Mouse (Mus musculus) limb, embryonic 14.5 days (tissue): ENCODE measurements around the gene Birc5. TPM values are rescaled to one million over a fixed set of nuclear protein-coding genes. Genes with fewer than 3 reads are reported as not detected.

Experiments
- ATAC-seq: fragments of 200-750 bp; cut with Nextera tagmentation; 2 replicates; pipeline ENCODE4 v1.8.0; 2017; ENCODE audit warnings: low read depth, moderate number of reproducible peaks, moderate TSS enrichment; ENCODE audit not compliant: low FRiP score
- DNase-seq: peaks from one replicate; pipeline ENCODE4 v3.0.0-alpha.2; 2015; ENCODE audit warnings: low spot score
- H3K27ac ChIP-seq: fragments of 300-500 bp; sonication (generic); replicated peaks from 2 replicates; pipeline ENCODE4 v1.5.1; 2014; ENCODE audit warnings: low read depth, mild to moderate bottlenecking, low read length, moderate library complexity, mixed read lengths
- H3K27me3 ChIP-seq: fragments of 300-500 bp; sonication (generic); 2 replicates; pipeline ENCODE4 v1.6.1; 2014; ENCODE audit warnings: low read length, mixed read lengths; ENCODE audit not compliant: control insufficient read depth, insufficient read depth
- H3K36me3 ChIP-seq: fragments of 300-500 bp; sonication (generic); 2 replicates; pipeline ENCODE4 v1.6.1; 2014; ENCODE audit warnings: mild to moderate bottlenecking, low read length, moderate library complexity, mixed read lengths; ENCODE audit not compliant: control insufficient read depth, insufficient read depth
- H3K4me1 ChIP-seq: fragments of 300-500 bp; sonication (generic); 2 replicates; pipeline ENCODE4 v1.6.1; 2014; ENCODE audit warnings: antibody characterized with exemption, low read length, mixed read lengths; ENCODE audit not compliant: control insufficient read depth, insufficient read depth
- H3K4me2 ChIP-seq: fragments of 300-500 bp; sonication (generic); replicated peaks from 2 replicates; pipeline ENCODE4 v1.6.1; 2014; ENCODE audit warnings: low read depth, mild to moderate bottlenecking, low read length, moderate library complexity; ENCODE audit not compliant: severe bottlenecking
- H3K4me3 ChIP-seq: fragments of 300-500 bp; sonication (generic); replicated peaks from 2 replicates; pipeline ENCODE4 v1.5.1; 2014; ENCODE audit warnings: low read length
- H3K9ac ChIP-seq: fragments of 300-500 bp; sonication (generic); 2 replicates; pipeline ENCODE4 v1.6.1; 2014; ENCODE audit warnings: mild to moderate bottlenecking, low read depth, low read length, moderate library complexity; ENCODE audit not compliant: severe bottlenecking
- H3K9me3 ChIP-seq: fragments of 300-500 bp; sonication (generic); 2 replicates; pipeline ENCODE4 v1.6.1; 2016; ENCODE audit warnings: low read length; ENCODE audit not compliant: control insufficient read depth
- POLR2A ChIP-seq: fragments of 200-500 bp; IDR thresholded peaks from 2 replicates; pipeline ENCODE4 v1.8.0; 2012; ENCODE audit warnings: inconsistent platforms, mild to moderate bottlenecking, moderate library complexity, borderline replicate concordance; ENCODE audit not compliant: insufficient read depth, insufficient read length; ENCODE audit errors: extremely low read depth
- WGBS: fragments of 180-500 bp; shearing (Covaris S2); extraction: QIAGEN DNeasy Blood & Tissue Kit; methylation state at CpG from one replicate; pipeline ENCODE4 v1.1.7; 2014; 5-methylcytosine and 5-hydroxymethylcytosine counted together
- polyA plus RNA-seq, 2 experiments: library from polyadenylated mRNA; depleted of rRNA in 1 of 2; stranded (reverse) in 1 of 2; unstranded in 1 of 2; fragments of >200 nt; fragmentation: Nextera tagmentation in 1 of 2; extraction: Ambion mirVana in 1 of 2; gene quantifications; 2 replicates each; pipeline versions ENCODE4 v1.2.1 to v1.2.3; 2012 to 2014

The Birc5 gene
- polyA plus RNA-seq, 2 experiments = 138 to 267 TPM

- Histone ChIP-seq H3K36me3 (no peaks in the 10 kb centered on the region), H3K4me1 (no peaks in the 10 kb centered on the region), H3K4me3 (no peak overlapping the region), H3K27me3 (no peaks in the 10 kb centered on the region), H3K9me3 (no peaks in the 10 kb centered on the region), H3K4me2 (no peak overlapping the region), H3K27ac (no peak overlapping the region), H3K9ac (no peak overlapping the region)
- DNase-seq (no peak), ATAC-seq (no peak)
- 88% methylated on average over 1 of the region's 1 CpGs for WGBS
- TF ChIP-seq POLR2A = no peak
Measured at GRCm38 (mm10) chr11:117839021-117839420, 10.0 kb upstream of the Birc5 start.

GRCm38 (mm10) chr11:117840910-117841309 is 8.1 kb upstream of the Birc5 start:
- H3K9me3 ChIP-seq = no peaks in the 10 kb centered on the region
- no peaks in the 10 kb centered on the region for H3K36me3 ChIP-seq
- no peak overlapping the region for H3K4me3 ChIP-seq
- no peak overlapping the region for H3K9ac ChIP-seq
- no peaks in the 10 kb centered on the region for H3K4me1 ChIP-seq
- H3K27me3 ChIP-seq = no peaks in the 10 kb centered on the region
- no peak for DNase-seq
- no peak for ATAC-seq
- WGBS = 48% methylated on average over 1 of the region's 1 CpGs
- H3K27ac ChIP-seq = no peak overlapping the region
- no peak overlapping the region for H3K4me2 ChIP-seq
- no peak for TF ChIP-seq POLR2A

GRCm38 (mm10) chr11:117843434-117843833 is 5.6 kb upstream of the Birc5 start:
- 80% methylated on average over 2 of the region's 2 CpGs for WGBS
- DNase-seq (no peak), ATAC-seq (no peak)
- H3K27ac ChIP-seq = no peak overlapping the region
- no peaks in the 10 kb centered on the region for H3K9me3 ChIP-seq
- H3K36me3 ChIP-seq = no peaks in the 10 kb centered on the region
- TF ChIP-seq POLR2A = no peak
- H3K27me3 ChIP-seq = no peaks in the 10 kb centered on the region
- no peak overlapping the region for H3K4me3 ChIP-seq
- no peak overlapping the region for H3K4me2 ChIP-seq
- peaks cover 8% of the 10 kb centered on the region; the same call in 1 of the 2 replicates for H3K4me1 ChIP-seq
- H3K9ac ChIP-seq = no peak overlapping the region

GRCm38 (mm10) chr11:117844997-117845396 is 4.1 kb upstream of the Birc5 start:
- H3K9me3 ChIP-seq = no peaks in the 10 kb centered on the region
- H3K4me3 ChIP-seq = no peak overlapping the region
- ATAC-seq (no peak), DNase-seq (no peak)
- no peak for TF ChIP-seq POLR2A
- no peak overlapping the region for H3K4me2 ChIP-seq
- no peak overlapping the region for H3K9ac ChIP-seq
- no peaks in the 10 kb centered on the region for H3K27me3 ChIP-seq
- H3K36me3 ChIP-seq = no peaks in the 10 kb centered on the region
- peaks cover 14% of the 10 kb centered on the region; the same call in 1 of the 2 replicates for H3K4me1 ChIP-seq
- 62% methylated on average over 2 of the region's 2 CpGs for WGBS
- no peak overlapping the region for H3K27ac ChIP-seq

- 82% methylated on average over 2 of the region's 2 CpGs for WGBS
- H3K27ac ChIP-seq = no peak overlapping the region
- no peak overlapping the region for H3K4me3 ChIP-seq
- no peaks in the 10 kb centered on the region for H3K27me3 ChIP-seq
- TF ChIP-seq POLR2A = no peak
- DNase-seq (no peak), ATAC-seq (no peak)
- H3K36me3 ChIP-seq = no peaks in the 10 kb centered on the region; the same call in 1 of the 2 replicates
- no peaks in the 10 kb centered on the region for H3K9me3 ChIP-seq
- no peak overlapping the region for H3K4me2 ChIP-seq
- no peak overlapping the region for H3K9ac ChIP-seq
- H3K4me1 ChIP-seq = peaks cover 20% of the 10 kb centered on the region
Measured at GRCm38 (mm10) chr11:117845651-117846050, 3.4 kb upstream of the Birc5 start.

GRCm38 (mm10) chr11:117846640-117847039 is 2.4 kb upstream of the Birc5 start:
- Histone ChIP-seq H3K9ac (no peak overlapping the region), H3K36me3 (no peaks in the 10 kb centered on the region; the same call in 1 of the 2 replicates), H3K4me2 (no peak overlapping the region), H3K27ac (no peak overlapping the region), H3K4me1 (peaks cover 20% of the 10 kb centered on the region), H3K27me3 (no peaks in the 10 kb centered on the region), H3K9me3 (no peaks in the 10 kb centered on the region), H3K4me3 (no peak overlapping the region)
- ATAC-seq (no peak), DNase-seq (no peak)
- TF ChIP-seq POLR2A = no peak
- 60% methylated on average over 5 of the region's 5 CpGs for WGBS
